Mouse (Mus musculus): ENCODE results near the gene 4930438A08Rik.
"Not testable (repeated sequence)": the region's sequence is repeated elsewhere in the genome, so short reads cannot be mapped to it uniquely, and the experiment has no call there.

The 4930438A08Rik gene

DNA sequence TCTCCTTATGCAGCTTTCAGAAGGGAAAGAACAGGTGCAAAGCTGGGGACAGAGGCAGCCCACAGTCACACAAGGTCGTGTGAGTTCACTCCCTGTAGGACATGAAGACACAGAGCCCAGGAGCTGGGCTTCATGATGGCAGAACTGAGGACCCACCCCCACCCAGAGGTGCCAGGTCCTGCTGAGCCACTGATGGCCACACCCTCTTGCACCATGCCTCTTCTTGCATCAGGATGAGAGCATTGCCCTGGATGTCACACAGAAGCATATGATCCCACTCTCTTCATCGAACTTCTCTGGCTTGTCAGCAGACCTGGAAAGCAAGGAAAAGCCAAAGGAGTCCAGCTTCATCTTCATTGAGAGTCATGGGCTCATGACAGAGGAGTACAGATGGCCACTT lies at the start of gene 4930438A08Rik:
Gene 4930438A08Rik, plus strand, starts transcription at position 228 of the 400 bp plus-strand sequence.
- DNase-seq = no peak

DNA sequence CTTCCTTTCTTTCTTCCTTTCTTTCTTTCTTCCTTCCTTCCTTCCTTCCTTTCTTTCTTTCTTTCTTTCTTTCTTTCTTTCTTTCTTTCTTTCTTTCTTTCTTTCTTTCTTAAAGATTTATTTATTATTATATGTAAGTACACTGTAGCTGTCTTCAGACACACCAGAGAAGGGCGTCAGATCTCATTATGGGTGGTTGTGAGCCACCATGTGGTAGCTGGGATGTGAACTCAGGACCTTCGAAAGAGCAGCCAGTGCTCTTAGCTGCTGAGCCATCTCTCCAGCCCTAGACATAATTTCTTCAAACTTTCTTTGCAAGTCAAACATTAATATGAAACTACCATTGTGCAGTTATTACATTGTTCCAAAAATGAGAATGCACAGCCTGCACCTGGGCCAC lies 49.7 kb upstream of the 4930438A08Rik start:
- not testable (repeated sequence) for DNase-seq

DNA sequence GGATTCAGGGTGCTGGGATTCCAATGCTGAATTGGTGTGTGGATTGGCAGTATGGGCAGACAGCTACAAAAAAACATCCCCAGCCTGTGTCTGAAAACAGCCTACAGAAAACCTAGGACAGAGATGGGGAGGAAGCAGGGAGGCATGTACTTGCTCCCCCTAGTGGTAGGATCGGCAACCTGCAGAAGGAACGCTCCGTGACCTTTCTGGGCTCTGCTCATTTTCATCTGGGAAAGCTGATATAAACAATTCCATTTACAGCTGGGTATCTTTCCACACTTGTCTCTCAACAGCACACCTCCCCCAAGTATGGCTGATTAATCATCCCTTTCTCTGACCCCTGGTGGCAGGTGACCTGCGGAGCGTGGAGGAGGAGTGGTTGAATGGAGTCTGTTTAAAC lies 48.9 kb upstream of the 4930438A08Rik start:
- DNase-seq = peak; percentile 86 to 88

DNA sequence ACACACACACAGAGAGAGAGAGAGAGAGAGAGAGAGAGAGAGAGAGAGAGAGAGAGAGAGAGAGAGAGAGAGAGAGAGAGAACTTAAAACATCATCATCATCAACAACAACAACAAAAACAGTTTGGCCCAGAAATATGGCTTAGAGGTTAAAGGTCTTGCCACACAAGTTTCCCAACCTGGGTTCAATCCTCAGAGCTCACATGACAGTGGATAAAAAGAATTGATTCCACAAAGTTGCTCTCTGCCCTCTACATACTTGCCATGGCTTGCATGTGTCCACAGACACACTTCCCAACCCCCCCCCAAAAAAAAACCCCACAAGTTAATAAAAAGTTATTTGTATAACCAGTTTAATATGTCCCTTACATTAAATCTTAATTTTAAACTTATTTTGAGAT lies 48.2 kb upstream of the 4930438A08Rik start:
- no peak for DNase-seq

DNA sequence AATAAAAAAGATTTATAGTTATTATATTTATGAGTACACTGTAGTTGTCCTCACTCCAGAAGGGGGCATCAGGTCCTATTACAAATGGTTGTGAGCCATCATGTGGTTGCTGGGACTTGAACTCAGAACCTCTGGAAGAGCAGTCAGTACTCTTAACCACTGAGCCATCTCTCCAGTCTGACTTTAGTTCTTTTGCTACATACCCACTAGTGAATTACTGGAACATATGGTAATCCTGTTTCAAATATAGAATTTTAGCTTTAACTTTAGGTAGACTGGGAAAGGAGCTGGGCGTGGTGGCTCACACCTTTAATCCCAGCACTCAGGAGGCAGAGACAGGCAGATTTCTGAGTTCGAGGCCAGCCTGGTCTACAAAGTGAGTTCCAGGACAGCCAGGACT lies 46.6 kb upstream of the 4930438A08Rik start:
- DNase-seq = not testable (repeated sequence)

DNA sequence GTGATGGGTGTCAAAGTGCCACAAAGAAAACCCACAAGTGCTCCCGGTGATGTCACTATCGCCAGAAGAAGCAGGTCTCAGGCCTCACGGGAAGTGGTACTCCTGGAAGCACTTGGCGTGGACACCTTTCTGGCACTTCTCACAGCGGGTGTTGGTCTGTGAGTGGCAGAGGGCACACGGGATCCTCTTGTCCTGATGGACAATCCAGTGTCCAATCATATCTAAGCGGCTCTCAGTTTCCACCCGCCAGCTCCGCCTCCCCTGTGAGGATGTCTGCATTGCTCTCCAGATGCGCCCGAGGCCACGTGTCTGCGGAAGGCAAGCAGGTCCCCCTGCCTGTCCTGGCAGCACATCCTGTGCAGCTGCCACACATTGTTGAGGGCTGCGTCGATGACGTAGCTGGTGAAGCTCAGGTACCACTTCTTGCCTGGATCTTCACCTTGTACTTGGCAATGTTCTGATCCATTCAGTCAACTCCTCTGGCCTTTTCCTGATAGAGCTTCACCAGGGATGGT lies 44.1 kb upstream of the 4930438A08Rik start:
- no peak for DNase-seq

DNA sequence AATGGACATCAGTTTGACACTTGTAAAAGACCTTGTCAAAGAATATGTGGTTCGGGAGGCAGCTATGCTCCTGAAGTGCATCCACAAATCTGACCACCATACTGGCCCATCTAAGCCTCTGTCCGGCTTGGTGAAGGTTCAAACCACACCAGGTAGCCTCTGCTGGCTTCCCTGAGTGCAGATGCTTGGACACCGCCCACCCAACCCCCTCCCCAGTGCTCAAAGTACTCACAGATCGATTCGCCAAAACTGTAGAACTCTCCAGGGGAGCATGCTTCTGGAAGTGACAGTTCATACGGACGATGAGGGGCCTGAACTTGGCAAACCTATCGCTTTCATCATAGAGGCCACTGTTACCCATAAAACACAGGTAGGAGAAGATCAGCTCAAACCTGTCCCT lies 43.4 kb upstream of the 4930438A08Rik start:
- DNase-seq = no peak

DNA sequence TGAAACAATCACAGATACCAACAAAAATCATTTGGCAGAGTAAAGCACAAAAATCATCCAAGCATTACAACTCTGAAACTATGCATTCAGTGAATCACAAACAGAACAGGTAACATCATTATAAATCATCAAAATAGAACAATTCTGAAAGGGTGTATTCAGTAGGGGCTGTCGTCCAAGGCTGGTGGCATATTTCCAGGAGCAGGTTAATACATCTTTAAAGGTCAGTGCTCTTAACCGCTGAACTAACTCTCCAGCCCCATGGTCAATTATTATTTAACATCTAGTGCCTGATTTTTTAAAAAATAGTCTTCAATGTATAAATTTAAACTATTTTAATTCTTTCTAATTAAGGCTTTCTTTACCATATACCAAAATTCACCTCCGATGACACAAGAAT lies 40.0 kb upstream of the 4930438A08Rik start:
- DNase-seq = not testable (repeated sequence)

DNA sequence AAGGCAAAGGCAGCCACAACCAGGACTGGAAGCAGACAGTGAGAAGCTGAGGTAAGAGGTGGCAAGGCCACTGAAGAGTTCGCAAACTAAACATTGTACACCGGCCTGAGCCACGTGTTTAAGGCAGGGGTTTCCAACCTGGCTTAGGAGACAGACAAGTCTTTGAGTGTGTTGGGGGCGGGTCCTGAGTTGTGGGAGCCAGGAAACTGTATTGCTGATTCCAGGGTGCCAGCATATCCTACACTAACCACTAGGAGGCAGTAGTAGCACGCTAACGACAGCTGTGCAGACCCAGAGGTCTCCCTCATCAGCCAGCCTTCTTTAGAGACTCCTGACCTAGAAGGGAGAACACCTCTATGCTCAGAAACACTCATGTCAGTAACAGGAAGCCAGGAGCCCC lies 39.4 kb upstream of the 4930438A08Rik start:
- DNase-seq = peak; percentile 21 to 48

DNA sequence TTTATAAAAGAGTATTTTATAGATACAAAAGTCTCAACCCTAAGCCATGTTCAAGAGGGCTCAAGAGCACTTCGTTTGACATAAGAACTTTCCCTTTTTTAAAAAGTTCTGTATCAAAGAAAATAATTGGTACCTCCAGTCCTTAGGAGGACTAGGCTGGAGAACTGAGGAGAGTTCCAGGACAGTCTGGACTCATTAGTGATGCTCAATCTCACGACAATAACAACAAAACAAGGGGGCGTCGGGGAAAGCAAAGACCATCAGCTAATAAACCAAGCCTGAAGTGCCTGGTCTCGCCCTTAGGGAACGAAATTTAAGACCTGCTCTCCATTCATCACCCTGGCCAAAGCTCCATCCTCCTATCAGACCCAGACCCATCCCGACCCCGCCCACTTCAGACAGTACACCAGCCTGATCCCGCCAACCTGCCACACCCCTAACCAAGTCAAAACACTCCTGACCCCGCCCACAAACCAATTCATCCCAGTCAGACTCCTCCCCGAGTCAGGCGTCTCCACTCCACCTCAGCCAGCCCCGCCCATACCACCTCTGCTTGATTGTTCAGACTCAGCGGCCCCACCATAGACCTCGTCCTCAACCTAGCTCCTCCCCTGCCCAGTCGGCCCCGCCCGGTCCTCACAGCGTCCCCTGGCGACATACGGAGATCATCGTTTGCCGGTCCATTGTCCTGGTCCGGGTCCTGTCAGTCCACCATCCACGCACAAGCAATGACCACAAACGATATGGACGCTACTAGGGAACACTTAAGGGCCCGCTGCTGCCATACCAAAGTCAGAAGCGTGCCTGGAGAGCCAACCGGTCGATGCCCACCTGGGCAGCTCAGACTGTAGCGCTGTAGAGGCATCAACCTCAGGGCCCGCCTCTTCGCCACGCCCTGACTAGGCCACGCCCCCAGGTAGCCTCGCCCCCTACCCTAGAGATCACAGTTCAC lies 35.5 kb upstream of the 4930438A08Rik start:
- peak; percentile 77 to 87 for DNase-seq

DNA sequence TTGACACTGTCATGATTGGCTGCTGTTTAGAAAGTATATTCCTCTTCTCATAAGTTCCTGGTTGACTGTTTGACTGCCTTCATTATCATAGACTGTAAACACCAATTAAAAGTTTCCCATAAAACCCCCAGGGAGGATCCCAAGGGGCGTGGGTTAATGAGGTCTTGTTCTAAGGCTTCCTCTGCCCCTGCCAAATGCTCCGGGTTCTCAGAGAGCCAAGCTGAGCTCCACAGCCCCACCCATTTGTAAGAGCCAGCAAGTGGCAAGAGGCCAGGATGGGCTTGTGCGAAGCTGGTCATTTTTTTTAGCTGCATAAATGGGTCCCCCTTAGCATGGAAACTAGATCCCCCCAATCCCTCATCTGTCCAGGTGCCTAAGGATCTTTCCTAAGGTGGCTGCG lies 27.3 kb upstream of the 4930438A08Rik start:
- peak in 1 of 2 experiments; percentile 13 for DNase-seq

DNA sequence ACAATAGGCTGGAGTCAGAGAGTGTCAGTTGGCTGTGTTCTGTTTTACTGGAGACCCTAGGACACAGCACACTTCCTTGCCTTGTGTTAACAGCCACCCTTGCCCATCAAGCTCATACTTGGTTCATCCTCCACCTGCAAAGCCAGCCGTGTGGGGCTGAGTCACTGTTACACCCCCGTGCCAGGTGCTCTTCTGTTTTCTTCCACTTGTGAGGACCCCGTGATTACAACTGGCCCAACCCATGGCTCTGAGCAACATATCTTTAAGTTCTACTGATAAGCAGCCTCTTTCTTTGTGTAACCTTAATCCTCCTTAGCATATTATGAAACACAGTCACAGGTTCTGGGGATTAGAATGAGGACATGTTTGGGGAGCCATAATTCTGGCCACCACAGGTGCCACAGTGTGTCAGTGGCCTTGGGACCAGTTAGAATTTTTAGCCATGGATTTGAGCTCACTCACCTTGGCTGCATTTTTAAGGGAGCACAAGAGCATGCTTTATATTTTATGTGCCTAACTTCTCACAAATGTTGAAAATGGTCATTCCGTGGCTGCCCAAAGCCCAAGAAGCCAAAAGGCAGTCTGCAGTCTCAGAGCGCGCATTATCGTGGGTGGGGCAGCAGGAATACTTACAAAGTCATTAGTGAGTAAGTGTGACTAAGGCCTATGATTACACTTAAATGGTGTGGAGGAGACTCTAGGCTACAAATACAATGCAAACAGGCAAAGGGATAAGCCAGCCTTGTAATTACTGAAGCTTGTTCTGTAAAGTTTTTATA lies 25.2 kb upstream of the 4930438A08Rik start:
- no peak for DNase-seq

DNA sequence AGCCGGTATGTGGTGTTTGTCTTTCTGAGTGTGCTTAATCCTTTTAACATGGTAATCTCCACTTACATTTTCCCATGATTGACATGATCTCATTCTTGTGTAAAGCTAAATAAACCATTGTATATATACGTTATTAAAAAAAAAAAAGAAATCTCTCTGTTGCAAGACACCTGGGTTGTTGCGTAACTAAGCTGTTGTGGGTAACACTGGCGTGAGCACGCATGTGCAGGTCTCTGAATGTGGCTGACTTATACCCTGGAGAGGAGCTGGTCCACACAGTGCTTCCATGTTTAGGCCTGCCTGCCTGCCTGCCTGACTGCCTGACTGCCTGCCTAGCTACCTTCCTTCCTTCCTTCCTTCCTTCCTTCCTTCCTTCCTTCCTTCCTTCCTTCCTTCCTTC lies 24.0 kb upstream of the 4930438A08Rik start:
- DNase-seq = no peak

DNA sequence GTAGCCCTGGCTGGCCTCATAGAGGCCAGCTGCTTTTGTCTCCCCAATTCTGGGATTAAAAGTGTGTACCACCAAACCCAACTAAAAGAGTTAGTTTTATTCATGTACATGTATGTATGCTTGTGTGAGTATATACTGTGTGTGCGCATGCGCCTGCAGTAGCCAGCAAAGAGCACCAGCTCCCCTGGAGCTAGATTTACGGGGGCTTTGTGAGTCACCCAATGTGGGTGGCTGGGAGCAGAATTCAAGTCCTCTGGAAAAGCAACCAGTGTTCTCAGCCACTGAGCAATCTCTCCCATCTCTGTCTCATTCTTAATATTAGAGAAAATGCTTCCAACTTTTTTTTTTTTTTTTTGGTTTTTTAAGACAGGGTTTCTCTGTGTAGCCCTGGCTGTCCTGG lies 20.2 kb upstream of the 4930438A08Rik start:
- no peak for DNase-seq

DNA sequence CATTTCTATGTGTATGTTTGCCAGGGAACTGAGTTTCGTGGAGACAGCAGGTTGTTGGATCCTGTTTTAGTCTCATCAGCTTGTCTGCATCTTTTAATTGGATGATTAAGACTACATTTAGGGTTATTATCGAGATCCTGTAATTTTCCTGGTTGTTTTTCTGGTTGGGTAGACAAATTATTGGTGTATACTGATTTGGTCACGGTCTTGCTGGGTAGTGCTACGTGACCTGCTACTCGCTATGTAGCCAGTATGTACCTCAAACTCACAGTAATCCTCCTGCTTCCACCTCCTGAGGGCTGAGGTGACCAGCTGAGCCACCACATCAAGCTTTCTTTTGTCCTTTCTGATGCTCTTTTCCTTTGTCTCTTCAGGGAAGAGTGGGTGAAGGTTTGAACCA lies 16.8 kb upstream of the 4930438A08Rik start:
- no peak for DNase-seq

DNA sequence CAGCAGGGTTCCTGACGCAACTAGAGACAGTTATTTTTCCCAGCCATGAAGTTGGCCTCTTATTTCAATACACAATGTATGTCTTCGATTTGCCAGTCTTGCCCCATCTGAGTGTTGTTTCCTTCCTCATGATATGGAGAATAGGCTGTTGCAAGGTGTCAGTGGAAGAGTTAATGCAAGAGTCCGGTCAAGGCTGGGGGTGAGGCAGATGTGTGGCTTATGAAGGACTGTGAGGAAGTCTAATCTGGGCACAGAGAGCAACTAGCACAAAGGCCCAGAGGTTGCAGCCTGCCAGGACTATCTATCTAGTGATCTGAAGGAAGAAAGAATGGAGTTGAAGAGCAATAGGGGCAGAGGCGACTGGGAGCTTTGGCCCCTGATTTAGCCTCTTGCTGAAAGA lies 14.4 kb upstream of the 4930438A08Rik start:
- no peak for DNase-seq

DNA sequence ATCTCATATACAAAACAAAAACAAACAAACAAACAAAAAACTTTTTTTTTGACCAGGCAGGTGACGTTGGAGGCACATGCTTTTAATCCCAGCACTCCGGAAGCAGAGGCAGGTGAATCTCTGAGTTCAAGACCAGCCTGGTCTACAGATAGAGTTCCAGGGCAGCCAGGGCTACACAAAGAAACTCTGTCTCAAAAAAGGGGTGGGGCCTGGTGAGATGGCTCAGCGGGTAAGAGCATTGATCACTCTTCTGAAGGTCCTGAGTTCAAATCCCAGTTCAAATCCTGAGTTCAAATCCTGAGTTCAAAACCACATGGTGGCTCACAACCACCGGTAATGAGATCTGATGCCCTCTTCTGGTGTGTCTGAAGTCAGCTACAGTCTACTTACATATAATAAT lies 12.8 kb upstream of the 4930438A08Rik start:
- no peak for DNase-seq

DNA sequence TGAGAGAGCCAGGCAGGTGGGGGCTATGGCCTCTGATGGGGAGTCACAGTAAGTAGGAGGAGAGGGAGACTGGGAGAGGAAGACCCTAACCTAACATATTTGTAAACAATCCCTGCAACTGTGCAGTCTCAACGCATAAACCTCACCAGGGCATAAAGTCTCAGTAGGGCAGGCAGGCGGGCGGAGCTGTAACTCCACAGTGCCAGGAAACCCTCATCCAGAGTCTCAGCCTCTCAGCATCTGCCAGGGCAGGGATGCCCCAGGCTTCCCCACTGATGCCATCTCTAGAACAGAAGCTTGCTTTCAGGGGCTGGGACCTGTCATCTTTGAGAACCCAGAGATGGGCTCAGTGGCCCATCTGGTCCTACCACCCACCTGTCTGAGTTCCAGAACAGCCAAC lies 12.3 kb upstream of the 4930438A08Rik start:
- no peak for DNase-seq

DNA sequence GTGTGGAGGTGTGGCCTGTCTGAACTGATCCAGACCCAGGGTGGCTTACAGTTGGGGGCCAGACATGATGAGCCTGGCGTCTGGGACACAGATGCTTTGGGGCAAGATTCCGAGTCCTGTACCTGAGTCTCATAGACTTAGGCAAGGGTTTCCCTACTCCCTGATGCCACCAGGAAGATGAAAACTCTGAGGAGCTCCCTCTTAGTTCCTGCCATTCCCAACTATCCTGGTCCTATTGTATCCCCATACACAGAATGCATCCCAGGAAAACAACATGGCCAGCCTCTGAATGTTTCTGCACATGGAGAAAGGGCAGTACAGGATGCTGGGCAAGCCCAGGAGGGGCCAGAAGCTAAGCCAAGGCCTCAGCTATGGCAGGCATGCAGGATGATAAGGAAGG lies 11.1 kb upstream of the 4930438A08Rik start:
- no peak for DNase-seq

DNA sequence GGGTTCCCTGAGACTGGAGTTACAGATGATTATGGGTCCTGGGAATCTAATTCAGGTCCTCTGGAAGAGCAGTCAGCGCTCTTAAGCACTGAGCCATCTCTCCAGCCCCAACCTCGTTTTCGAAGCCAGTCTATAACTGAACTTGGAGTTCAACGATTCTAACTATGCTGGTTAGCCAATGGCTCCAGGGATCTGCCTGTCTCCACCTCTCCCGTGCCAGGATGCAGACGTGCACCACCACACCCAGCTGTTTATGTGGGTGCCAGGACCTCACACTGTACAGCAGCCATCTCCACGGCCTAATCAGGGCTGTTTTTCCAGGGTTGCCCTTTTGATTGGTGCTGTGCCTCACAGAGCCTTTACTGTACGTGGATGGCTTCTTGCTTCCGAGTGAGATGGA lies 10.1 kb upstream of the 4930438A08Rik start:
- DNase-seq = no peak

DNA sequence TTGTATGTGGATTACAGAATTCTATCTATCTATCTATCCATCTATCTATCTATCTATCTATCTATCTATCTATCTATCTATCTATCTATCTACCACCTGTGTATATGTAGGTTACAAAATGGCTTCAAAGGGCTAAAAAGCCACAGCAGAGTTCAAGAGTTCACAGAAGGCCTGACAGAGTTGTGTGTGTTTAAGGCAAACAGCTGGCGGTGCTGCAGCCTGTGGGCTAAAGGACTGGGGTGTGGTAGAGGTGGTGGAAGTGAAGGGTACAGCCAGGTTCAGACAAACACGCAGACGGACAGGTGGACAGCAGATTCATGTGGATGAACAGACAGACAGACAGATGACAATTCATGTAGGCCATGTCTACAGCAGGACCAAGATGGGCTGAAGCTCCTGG lies 6.3 kb upstream of the 4930438A08Rik start:
- DNase-seq = no peak

DNA sequence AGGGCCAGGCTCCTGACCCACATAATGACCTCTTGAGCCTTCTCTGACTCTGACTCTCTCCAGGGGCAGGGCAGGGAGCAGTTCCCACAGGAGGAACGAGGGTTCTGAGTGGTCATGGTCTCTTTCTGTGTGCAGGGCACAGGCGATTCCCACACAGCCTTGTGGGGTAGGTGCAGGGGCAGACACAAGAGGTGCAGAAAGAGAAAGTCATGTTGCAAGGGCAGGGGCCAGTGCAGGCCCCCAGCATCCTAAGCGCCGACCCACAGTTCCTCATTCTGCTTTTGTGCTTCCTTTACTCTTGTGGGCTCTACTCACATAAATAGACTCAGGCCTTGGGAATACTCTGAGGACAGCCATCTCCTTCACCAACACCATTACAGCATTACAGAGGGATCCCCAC lies 1.2 kb downstream of the 4930438A08Rik start:
- no peak for DNase-seq

DNA sequence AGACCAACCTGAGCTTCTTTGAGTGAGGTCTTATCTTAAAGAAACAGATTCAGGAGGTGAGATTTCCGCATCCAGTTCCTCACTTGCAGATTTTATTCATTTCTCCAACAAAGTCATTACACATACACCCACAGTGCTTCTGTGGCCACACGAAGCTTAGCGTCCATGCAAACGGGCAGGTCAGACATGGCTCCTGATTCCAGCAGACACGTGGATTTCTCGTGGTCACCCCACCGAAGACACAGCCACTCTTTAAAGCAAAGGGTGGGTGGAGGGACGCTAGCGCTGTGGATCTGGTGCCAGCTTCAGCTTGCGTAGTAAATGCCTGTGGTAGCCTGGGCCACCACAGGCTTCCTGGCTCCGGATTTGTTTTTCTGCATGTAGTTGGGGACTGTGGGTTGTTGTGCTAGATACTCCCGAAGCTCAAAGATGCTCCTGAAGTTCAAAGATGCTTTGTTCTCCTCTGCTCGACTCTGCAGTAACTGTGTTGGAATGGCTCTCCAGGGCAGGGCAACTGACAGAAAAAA lies 7.4 kb downstream of the 4930438A08Rik start:
- DNase-seq = no peak

Measured in kidney, postnatal 4 days (tissue).